Mouse (Mus musculus) retina, postnatal 1 day (tissue): ENCODE measurements at regions not wholly inside any gene's neighbourhood (a gene's known extent, or its start where the extent isn't known, plus 50 kb on each side); places are given as distances from the start of the nearest gene placed in this dataset.

Experiments used
- DNase-seq: peaks from one replicate; pipeline ENCODE4 v3.0.0-alpha.2; 2012

DNA sequence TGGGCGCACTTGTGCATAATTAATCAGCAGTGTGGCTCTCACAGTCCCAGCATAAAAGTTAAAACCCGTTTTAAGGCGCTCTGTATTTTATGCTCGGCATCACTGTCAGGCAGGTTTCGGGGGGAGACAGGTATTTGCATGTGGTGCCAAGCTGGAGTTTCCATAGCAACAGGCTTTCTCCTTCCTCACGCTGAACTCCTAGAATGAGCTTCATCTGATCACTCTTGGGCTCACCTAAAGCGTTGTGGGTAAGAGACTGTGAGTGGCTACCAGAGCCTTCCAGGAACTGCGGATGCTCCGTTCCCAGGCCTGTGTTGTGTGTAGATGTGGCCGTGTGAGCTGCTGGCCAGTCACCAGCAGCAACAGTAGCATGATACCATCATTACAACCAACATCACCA, 161.5 kb downstream of the Ajap1 start:
- DNase-seq = no peak

- no peak for DNase-seq
These were observed 162.0 kb downstream of the Ajap1 start for GRCm38 (mm10) chr4:153320602-153321001.

DNA sequence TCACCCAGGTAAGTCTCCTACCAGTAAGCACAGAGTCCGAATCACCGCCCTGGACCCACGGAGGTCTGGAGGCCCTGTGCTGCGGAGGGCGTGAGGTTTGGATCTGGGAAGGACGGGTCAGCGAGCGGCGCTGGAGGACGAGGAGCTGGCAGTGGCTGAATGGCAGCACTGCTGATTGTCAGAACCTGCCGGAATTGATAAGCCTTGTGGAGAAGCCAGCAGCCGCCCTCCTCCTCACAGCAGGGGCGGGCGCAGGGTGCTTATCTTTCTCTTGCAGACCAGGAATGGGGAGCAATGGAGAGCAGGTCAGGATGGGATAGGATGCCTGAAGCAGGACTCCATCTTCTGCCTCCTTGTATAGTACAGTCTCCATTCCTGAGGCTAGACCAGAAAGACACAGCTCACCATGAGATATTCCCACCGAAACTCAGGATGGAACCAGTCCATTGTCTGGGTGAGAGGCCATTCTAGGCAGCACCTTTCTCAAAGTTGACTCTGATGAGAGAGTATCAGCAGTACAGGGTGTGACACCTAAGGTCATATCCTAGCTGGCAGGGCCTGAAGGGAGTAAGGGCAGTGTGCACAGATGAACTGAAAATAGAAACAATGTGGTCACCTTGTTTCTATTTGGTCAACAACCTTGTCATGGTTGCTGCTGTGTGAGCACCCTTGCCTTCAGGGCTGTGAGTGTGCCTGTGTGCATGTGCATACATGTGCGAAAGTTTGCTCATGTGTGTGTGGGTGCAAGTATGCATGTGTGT, 165.5 kb downstream of the Ajap1 start:
- no peak for DNase-seq

- no peak for DNase-seq
These were observed 166.1 kb downstream of the Ajap1 start for GRCm38 (mm10) chr4:153316519-153316918.

DNA sequence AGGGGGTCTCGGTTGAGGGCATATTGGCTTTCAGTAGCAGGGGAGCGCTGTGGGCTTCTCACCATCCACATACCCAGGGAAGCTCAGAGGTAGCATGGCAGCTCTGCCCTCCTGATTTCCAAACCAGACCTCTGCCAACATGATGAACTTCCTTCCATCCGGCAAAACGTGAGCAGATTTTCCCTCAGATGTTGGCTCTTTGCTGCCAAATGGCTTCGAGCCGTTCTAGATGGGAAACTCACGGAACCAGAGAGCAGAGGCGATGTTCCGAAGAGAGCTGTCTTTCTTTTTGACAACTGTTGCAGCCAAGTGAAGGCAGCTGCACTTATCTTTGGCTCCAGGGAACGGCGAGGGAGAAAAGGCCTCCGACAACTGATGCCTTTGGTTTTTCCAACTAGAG, 168.7 kb downstream of the Ajap1 start:
- no peak for DNase-seq

- no peak for DNase-seq
These were observed 171.0 kb downstream of the Ajap1 start for GRCm38 (mm10) chr4:153311574-153311973.

- DNase-seq = no peak
These were observed 172.0 kb downstream of the Ajap1 start for GRCm38 (mm10) chr4:153310641-153311040.

- DNase-seq = no peak
These were observed 179.1 kb downstream of the Ajap1 start for GRCm38 (mm10) chr4:153303521-153303920.

DNA sequence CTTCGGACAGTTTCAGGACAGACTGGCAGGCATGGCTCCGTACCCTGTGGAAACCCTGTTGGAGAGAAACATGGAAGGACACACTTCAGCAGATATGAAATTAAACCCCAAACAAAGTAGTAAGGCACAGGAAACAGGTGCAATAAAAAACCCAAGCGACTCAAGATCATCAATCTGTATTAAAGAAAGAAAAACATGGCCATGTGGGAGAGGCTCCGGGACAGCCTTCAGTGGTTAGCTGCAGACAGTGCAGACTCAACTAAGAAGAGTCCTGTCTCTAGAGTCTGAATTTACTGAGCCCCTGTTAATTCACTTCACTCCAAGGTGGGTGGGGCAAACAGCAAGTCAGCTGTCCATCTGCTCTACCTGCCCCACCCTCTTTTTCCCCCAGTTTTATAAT, 179.8 kb downstream of the Ajap1 start:
- no peak for DNase-seq

- no peak for DNase-seq
These were observed 184.3 kb downstream of the Ajap1 start for GRCm38 (mm10) chr4:153298277-153298676.

DNA sequence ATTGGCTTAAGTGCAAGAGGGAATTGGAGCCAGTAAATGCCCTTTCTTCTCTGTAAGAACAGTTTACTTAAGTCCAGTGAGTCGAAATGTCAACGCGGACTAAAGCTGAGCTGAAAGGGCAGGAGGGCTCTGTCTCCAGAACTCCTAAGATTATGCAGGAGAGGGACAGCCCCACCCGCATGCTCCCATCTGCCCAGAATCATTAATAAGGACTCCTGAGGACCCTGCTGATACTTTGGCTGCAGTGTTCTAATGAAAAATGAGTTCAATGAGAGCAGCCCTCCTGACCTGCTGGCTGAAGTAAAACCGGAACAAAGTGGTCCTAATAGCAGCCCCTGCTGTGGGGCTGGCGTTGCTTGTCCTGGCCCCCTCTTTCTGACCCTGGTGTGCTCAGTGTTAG, 187.8 kb downstream of the Ajap1 start:
- DNase-seq = peak; percentile 37

- DNase-seq = no peak
These were observed 189.5 kb downstream of the Ajap1 start for GRCm38 (mm10) chr4:153293137-153293536.

- no peak for DNase-seq
These were observed 194.2 kb downstream of the Ajap1 start for GRCm38 (mm10) chr4:153288362-153288761.

GRCm38 (mm10) chr4:153284209-153284608, 198.4 kb downstream of the Ajap1 start:
- DNase-seq = no peak

- peak; percentile 62 for DNase-seq
These were observed 206.0 kb downstream of the Ajap1 start for GRCm38 (mm10) chr4:153276571-153276970.

GRCm38 (mm10) chr4:153271376-153271775, 211.2 kb downstream of the Ajap1 start:
- DNase-seq = peak; percentile 74

DNA sequence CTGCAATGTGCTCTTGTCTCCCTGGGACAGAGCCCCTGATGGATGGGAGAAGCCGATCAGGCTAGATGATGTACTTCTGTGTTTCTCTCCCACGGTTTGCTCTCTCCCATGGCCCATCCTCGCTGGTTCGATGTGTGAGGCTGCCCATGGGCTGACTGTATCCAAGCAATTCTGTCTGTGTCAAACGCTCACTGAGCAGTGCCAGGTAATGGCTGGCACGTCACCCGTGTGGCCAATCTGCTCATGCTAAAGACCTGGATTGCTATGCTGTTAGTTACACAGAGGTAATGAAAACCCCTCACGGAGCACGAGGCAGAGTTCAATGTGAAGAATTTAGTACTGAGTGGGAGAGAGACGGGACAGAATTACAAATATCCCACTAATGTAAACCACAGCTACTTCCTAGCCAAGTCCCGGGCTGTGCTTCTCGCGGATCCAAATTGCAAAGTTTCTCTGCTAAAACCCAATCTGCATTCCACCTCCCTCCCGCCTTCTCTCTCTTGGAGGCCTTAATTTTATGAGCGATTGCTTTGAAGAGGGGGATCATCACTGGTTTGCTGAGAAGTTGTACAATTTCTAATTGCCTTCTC, 219.3 kb downstream of the Ajap1 start:
- no peak for DNase-seq

DNA sequence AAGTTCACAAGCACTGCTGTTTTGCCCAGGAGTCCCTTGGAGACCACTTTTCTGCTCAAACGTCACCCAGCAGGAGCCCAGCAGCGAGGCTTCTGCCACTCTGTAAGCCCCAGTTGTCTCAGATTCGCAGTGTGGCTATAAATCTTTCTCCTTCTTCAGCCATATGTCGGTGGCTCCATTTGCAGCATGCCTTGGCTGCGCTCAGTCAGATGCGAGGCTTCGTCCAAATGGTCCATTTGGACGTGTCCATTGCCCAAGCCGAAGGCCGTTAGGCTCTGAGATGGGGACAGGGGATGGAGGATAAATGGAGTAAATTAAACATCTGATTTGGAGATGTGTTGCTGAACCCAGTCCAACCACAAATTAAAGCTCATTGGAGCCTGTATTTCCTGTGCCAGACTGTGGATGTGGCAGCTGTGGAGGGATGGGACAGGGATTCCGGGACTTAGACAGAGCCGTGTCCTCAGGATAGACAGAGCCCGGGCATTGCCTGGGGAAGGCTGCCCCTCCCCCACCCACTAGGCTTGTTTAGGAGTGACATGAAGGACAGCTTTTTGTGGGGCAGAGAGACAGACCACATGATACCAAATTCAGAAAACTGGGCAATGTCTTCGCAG, 221.6 kb downstream of the Ajap1 start:
- no peak for DNase-seq

- DNase-seq = no peak
These were observed 230.7 kb downstream of the Ajap1 start for GRCm38 (mm10) chr4:153251943-153252342.

DNA sequence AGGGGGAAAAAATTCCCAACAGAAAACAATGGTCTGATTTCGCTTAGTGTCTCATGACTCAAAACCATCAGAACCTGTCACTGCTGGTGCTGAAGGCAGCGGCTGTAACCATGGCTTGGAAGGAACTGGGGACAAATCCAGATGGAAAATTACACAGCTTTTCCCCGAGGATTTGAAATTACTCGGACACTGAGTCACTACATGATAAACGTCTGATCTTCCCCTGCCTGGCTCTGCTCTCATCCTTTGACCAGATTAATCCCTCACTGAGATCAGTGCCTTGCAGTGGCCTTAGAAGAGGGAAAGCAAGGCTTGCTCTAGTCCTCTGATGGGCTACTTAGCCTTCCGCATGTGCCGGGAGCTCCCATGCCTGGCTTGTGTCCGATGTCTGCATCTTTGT, 231.3 kb downstream of the Ajap1 start:
- DNase-seq = no peak

GRCm38 (mm10) chr4:153236680-153237079, 245.9 kb downstream of the Ajap1 start:
- DNase-seq = peak; percentile 60

- DNase-seq = no peak
These were observed 248.8 kb downstream of the Ajap1 start for GRCm38 (mm10) chr4:153233762-153234161.

GRCm38 (mm10) chr4:153229221-153229620, 253.4 kb downstream of the Ajap1 start:
- no peak for DNase-seq

DNA sequence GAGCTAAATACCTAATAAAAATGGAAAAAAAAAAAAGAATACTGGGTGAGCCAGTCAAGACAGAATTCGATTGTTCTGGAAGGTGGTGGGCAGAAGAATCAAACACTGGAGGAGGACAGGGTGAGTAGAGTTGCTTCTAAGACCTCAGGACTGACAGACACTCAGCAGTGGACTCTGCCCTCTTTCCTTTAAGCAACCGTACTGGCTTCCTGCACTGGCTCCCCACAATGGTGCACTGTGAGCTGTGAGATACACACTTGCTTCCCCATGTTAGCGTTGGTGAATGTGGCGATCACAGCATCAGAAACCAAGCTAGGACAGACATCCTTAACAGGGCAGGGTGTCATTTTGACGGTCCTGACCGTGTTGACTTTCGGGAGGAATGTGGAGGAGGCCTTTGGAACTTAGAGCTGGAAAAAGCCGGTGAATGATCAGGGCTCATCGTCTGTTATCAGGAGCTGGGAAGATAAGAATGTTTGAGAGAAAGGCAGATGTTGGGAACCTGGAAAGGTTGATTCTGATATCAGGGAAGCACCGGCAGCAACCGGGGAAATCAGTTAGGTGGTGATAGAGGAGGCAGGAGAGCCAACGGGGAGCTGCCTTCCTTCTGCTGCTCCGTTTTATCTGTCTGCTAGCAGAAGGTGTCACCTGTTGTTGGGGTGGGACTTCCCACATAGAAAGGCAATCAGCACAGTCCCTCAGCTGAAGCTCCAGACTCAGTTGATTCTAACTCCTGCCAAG, 254.8 kb downstream of the Ajap1 start:
- no peak for DNase-seq
